Mouse (Mus musculus): ENCODE results near the gene Fam129a.
A peak's percentile ranks its signal among the peaks of the same experiment; 100 is the strongest.
"Not testable (repeated sequence)": the region's sequence is repeated elsewhere in the genome, so short reads cannot be mapped to it uniquely, and the experiment has no call there.

Gene Fam129a

GRCm38 (mm10) chr1:151690583-151691193, 119.7 kb downstream of the Fam129a start:
- DNase-seq (ENCODE audit: low read depth, low spot score) = no peak

GRCm38 (mm10) chr1:151692867-151693266, 121.9 kb downstream of the Fam129a start:
- DNase-seq (ENCODE audit: low read depth, low spot score) = not testable (repeated sequence)

GRCm38 (mm10) chr1:151696751-151697150, 125.8 kb downstream of the Fam129a start:
- DNase-seq (ENCODE audit: low read depth, low spot score) = no peak

GRCm38 (mm10) chr1:151697901-151698641, 127.1 kb downstream of the Fam129a start:
- DNase-seq (ENCODE audit: low read depth, low spot score) = no peak

- DNase-seq (ENCODE audit: low read depth, low spot score) = no peak
Observed at GRCm38 (mm10) chr1:151699363-151699762, 128.4 kb downstream of the Fam129a start.

- no peak for DNase-seq (ENCODE audit: low read depth, low spot score)
Observed at GRCm38 (mm10) chr1:151702816-151703215, 131.8 kb downstream of the Fam129a start.

GRCm38 (mm10) chr1:151705723-151706396, 134.9 kb downstream of the Fam129a start:
- peak; percentile 72 for DNase-seq (ENCODE audit: low read depth, low spot score)

GRCm38 (mm10) chr1:151706397-151706752, 135.4 kb downstream of the Fam129a start:
- no peak for DNase-seq (ENCODE audit: low read depth, low spot score)

GRCm38 (mm10) chr1:151708966-151709733, 138.2 kb downstream of the Fam129a start:
- DNase-seq (ENCODE audit: low read depth, low spot score) = no peak

- DNase-seq (ENCODE audit: low read depth, low spot score) = no peak
Observed at GRCm38 (mm10) chr1:151709734-151710022, 138.7 kb downstream of the Fam129a start.

- no peak for DNase-seq (ENCODE audit: low read depth, low spot score)
Observed at GRCm38 (mm10) chr1:151710424-151711055, 139.6 kb downstream of the Fam129a start.

GRCm38 (mm10) chr1:151711062-151711461, 140.1 kb downstream of the Fam129a start:
- DNase-seq (ENCODE audit: low read depth, low spot score) = no peak

GRCm38 (mm10) chr1:151712664-151713063, 141.7 kb downstream of the Fam129a start:
- DNase-seq (ENCODE audit: low read depth, low spot score) = no peak

- no peak for DNase-seq (ENCODE audit: low read depth, low spot score)
Observed at GRCm38 (mm10) chr1:151713622-151714021, 142.6 kb downstream of the Fam129a start.

- DNase-seq (ENCODE audit: low read depth, low spot score) = no peak
Observed at GRCm38 (mm10) chr1:151716024-151716710, 145.2 kb downstream of the Fam129a start.

- DNase-seq (ENCODE audit: low read depth, low spot score) = no peak
Observed at GRCm38 (mm10) chr1:151717624-151718023, 146.6 kb downstream of the Fam129a start.

GRCm38 (mm10) chr1:151718575-151718974, 147.6 kb downstream of the Fam129a start:
- no peak for DNase-seq (ENCODE audit: low read depth, low spot score)

GRCm38 (mm10) chr1:151719911-151720310, 148.9 kb downstream of the Fam129a start:
- no peak for DNase-seq (ENCODE audit: low read depth, low spot score)

- no peak for DNase-seq (ENCODE audit: low read depth, low spot score)
Observed at GRCm38 (mm10) chr1:151720566-151720965, 149.6 kb downstream of the Fam129a start.

- DNase-seq (ENCODE audit: low read depth, low spot score) = no peak
Observed at GRCm38 (mm10) chr1:151721357-151721983, 150.5 kb downstream of the Fam129a start.

GRCm38 (mm10) chr1:151723771-151724170, 152.8 kb downstream of the Fam129a start:
- DNase-seq (ENCODE audit: low read depth, low spot score) = no peak

All from retina, postnatal 7 days (tissue).